Mouse (Mus musculus) hindbrain, embryonic 16.5 days (tissue): ENCODE data around the gene Mrps23. TPM values are rescaled to one million over a fixed set of nuclear protein-coding genes. Genes with fewer than 3 reads are reported as not detected.

Source experiments
- ATAC-seq: fragments of 200-750 bp; cut with Nextera tagmentation; 2 replicates; pipeline ENCODE4 v1.8.0; 2017; ENCODE audit warnings: moderate TSS enrichment, moderate library complexity
- H3K27ac ChIP-seq: fragments of 300-500 bp; sonication (generic); 2 replicates; pipeline ENCODE4 v1.5.1; 2014; ENCODE audit warnings: low read depth, mild to moderate bottlenecking, control low read depth, low read length, moderate library complexity
- H3K27me3 ChIP-seq: fragments of 300-500 bp; sonication (generic); replicated peaks from 2 replicates; pipeline ENCODE4 v1.6.1; 2014; ENCODE audit warnings: low read length; ENCODE audit not compliant: control insufficient read depth, insufficient read depth
- H3K36me3 ChIP-seq: fragments of 300-500 bp; sonication (generic); 2 replicates; pipeline ENCODE4 v1.6.1; 2014; ENCODE audit warnings: mild to moderate bottlenecking, low read length, moderate library complexity, mixed read lengths; ENCODE audit not compliant: control insufficient read depth, insufficient read depth
- H3K4me1 ChIP-seq: fragments of 300-500 bp; sonication (generic); 2 replicates; pipeline ENCODE4 v1.6.1; 2014; ENCODE audit warnings: low read depth, low read length; ENCODE audit not compliant: control insufficient read depth, insufficient read depth
- H3K4me2 ChIP-seq: fragments of 300-500 bp; sonication (generic); 2 replicates; pipeline ENCODE4 v1.6.1; 2014; ENCODE audit warnings: mild to moderate bottlenecking, low read length, control low read depth, moderate library complexity
- H3K4me3 ChIP-seq: fragments of 300-500 bp; sonication (generic); 2 replicates; pipeline ENCODE4 v1.5.1; 2014; ENCODE audit warnings: mild to moderate bottlenecking, low read length, control low read depth, moderate library complexity
- H3K9ac ChIP-seq: fragments of 300-500 bp; sonication (generic); 2 replicates; pipeline ENCODE4 v1.6.1; 2014; ENCODE audit warnings: low read depth, mild to moderate bottlenecking, control low read depth, low read length, moderate library complexity
- H3K9me3 ChIP-seq: fragments of 300-500 bp; sonication (generic); 2 replicates; pipeline ENCODE4 v1.6.1; 2014; ENCODE audit warnings: mild to moderate bottlenecking, low read length, moderate library complexity; ENCODE audit not compliant: control insufficient read depth
- WGBS: fragments of 180-500 bp; shearing (Covaris S2); extraction: QIAGEN DNeasy Blood & Tissue Kit; methylation state at CpG from one replicate; pipeline ENCODE4 v1.1.7; 2014; 5-methylcytosine and 5-hydroxymethylcytosine counted together
- polyA plus RNA-seq: library from polyadenylated mRNA; unstranded; fragments of >200 nt; fragmentation: Nextera tagmentation; extraction: Ambion mirVana; gene quantifications from 2 replicates; pipeline ENCODE4 v1.2.1, GENCODE M21; 2015

Mrps23 gene
- polyA plus RNA-seq = 61.1 and 68.8 TPM in 2 replicates

DNA sequence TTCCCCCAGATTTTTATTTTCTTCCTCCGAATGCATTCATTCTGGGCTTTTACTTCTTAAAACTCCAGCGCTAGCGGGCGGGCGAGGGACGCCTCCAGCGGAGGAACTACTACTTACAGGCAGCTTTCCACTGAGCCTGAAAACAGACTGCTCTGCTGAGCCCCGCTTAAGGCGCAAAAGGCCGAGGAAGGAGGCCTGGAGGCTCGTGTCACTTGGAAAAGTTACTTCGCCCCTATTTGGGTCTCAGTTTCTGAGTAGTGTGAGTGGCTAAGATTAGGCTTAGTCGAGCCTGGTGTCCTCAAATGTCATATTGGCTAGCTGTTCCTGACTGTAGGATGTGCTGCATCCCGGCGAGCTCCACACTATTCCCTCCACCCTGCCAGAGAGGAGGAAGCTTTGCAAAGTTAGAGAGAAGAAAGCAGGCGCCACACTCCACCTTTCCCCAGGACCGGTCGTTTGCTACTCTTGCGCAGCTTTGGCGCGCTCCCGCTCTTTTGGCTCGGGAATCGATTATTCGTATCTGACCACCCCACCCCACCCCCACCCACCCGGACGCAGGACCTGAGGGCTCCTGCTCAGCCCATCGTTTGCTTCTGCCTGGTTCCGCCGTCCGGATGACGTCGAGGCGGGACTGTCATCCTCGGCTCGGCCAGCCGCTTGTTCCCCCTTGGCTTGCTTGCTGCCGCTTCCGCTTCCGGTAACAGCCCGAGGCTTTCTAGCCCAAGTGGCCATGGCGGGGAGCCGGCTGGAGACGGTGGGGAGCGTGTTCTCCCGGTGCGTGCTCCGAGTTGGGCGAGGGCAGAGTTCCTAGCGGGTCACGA lies at the start of gene Mrps23:
TSS of gene Mrps23 (plus strand) at position 677 of the 821 bp plus-strand sequence.
- Histone ChIP-seq H3K9ac (peak within 1 kb of the TSS; percentile 71), H3K9me3 (no peaks in the 10 kb centered on the region), H3K4me1 (peaks cover 16% of the 10 kb centered on the region), H3K27me3 (no peaks in the 10 kb centered on the region), H3K4me2 (peak within 1 kb of the TSS; percentile 72), H3K4me3 (peak within 1 kb of the TSS; percentile 61), H3K27ac (peak within 1 kb of the TSS; percentile 64), H3K36me3 (0 out of 2 replicates have a peak, but pooled peaks cover 2% of the 10 kb centered on the region)
- peak; percentile 94 for ATAC-seq
- WGBS = under 1% methylated on average over 51 of the region's 51 CpGs

DNA sequence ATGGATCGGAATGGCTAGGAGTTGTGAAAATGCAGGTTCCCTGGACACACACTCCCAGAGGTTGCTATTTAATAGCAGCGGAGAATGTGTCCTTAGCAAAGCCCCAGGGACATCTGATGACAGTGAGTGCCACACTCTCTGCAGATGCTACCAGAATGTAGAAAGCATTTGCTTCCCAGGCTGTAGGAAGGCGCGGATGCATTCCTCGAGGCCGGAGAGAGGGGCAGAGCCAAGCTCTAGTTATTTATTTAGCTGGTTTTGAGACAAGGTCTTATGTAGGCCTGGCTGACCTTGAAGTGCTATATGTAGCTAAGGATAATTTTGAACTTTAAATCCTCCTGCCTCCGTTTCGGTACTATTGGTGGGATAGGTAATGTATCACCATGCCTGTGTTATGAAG lies 49.7 kb upstream of the Mrps23 start:
- H3K36me3 ChIP-seq = no peaks in the 10 kb centered on the region
- H3K27ac ChIP-seq = peak overlapping the region; percentile 13
- H3K4me1 ChIP-seq = peaks cover 37% of the 10 kb centered on the region
- ATAC-seq = no peak
- 60% methylated on average over 8 of the region's 8 CpGs for WGBS
- no peak overlapping the region for H3K4me2 ChIP-seq
- no peak overlapping the region for H3K9ac ChIP-seq
- no peaks in the 10 kb centered on the region for H3K9me3 ChIP-seq
- H3K27me3 ChIP-seq = no peaks in the 10 kb centered on the region
- no peak overlapping the region for H3K4me3 ChIP-seq

DNA sequence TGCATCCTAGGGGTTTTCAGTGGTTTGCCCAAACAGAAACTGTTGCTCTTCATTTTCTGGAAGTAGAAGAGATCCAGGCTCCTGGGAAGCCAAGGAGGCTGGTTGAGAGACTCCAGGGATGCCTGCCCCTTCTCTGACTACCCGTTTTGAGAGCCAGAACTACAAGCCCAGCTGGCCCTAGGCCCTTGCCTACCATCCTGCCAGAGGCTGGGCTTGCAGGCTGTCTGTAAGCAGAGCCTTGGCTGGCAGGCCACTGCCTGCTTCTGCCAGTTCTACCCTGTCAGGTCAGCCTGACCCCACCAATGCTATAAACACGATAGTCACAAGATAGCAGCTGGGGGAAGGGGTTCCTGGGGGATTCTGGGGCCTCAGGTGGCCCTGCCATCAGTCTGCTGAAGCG lies 48.7 kb upstream of the Mrps23 start:
- Histone ChIP-seq H3K9me3 (no peaks in the 10 kb centered on the region), H3K4me3 (no peak overlapping the region), H3K4me2 (no peak overlapping the region), H3K4me1 (peaks cover 41% of the 10 kb centered on the region), H3K27me3 (no peaks in the 10 kb centered on the region), H3K9ac (no peak overlapping the region), H3K27ac (0 out of 2 replicates have a peak overlapping the region, but pooled peaks have one; percentile 21), H3K36me3 (no peaks in the 10 kb centered on the region)
- 0 out of 2 replicates have a peak, but pooled peaks have one; percentile 25 for ATAC-seq
- WGBS = 46% methylated on average over 3 of the region's 3 CpGs

DNA sequence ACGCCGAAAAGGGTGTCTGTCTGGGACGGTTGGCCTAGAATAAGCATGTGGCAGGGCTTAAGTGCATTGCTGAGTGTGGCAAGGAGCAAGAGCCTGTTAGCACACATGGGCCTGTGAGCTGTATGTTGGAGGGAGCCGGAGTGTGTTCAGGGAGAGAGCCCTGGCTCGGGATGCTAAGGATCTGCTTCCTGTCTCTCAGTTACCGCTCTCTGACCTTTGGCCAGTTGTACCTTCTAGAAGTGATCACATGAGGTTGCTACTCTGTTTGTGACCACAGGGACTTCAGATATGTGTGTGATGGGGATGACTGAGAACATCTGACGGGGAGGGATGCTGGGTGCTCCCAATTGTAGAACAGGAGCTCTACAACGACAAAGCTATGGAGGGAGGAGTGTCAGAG lies 48.2 kb upstream of the Mrps23 start:
- Histone ChIP-seq H3K4me2 (no peak overlapping the region), H3K4me1 (peaks cover 47% of the 10 kb centered on the region), H3K36me3 (no peaks in the 10 kb centered on the region), H3K4me3 (no peak overlapping the region), H3K27me3 (no peaks in the 10 kb centered on the region), H3K9ac (0 out of 2 replicates have a peak overlapping the region, but pooled peaks have one; percentile 17), H3K9me3 (no peaks in the 10 kb centered on the region), H3K27ac (peak overlapping the region; percentile 5; the same call in 1 of the 2 replicates)
- 55% methylated on average over 8 of the region's 8 CpGs for WGBS
- no peak for ATAC-seq

DNA sequence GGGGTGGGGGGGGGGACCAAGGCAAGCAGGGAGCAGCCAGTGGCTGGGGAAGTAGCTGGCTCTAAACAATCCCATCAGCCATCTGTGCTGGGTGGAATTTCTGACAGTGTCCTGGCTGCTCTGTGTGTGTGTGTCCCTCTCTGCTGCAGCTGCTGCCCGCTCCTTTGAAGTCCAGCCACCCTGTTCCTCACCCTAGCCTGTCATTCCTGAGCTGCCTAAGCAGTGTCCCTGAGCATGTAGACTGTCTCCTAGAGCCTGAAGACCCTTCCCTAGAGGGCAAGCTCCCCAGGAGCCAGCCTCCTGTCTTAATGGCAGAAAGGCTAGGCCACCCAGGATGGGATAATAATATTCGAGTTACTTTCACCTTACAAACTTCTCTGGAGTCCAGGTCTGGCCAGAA lies 47.8 kb upstream of the Mrps23 start:
- Histone ChIP-seq H3K9ac (no peak overlapping the region), H3K36me3 (no peaks in the 10 kb centered on the region), H3K4me3 (no peak overlapping the region), H3K9me3 (no peaks in the 10 kb centered on the region), H3K4me2 (no peak overlapping the region), H3K4me1 (peaks cover 49% of the 10 kb centered on the region), H3K27me3 (no peaks in the 10 kb centered on the region), H3K27ac (peak overlapping the region; percentile 5; the same call in 1 of the 2 replicates)
- WGBS = 47% methylated on average over 2 of the region's 2 CpGs
- no peak for ATAC-seq

DNA sequence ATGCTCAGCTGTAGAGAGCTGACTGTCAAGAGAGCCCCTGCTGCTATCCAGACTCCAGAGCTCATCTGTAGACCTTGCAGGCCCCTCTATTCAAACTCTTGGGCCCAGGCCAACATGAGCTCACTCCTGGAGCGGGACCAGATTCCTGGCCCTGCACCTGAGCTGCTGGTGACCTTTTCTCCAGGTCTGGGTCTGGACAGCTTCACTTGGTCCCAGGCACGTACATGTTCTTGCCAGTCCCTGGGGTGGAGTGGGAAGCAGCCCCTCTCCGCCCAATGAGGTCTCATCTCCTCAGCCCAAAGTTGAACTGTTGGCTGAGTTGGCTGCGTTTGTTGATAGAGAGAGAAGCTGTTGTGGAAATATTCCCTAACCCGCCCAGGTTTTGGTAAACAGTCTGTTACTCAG lies 45.3 kb upstream of the Mrps23 start:
- Histone ChIP-seq H3K36me3 (no peaks in the 10 kb centered on the region), H3K4me1 (peaks cover 56% of the 10 kb centered on the region), H3K4me2 (no peak overlapping the region), H3K9ac (no peak overlapping the region; the same call in 1 of the 2 replicates), H3K27ac (peak overlapping the region; percentile 23; the same call in 1 of the 2 replicates), H3K27me3 (no peaks in the 10 kb centered on the region), H3K9me3 (no peaks in the 10 kb centered on the region), H3K4me3 (no peak overlapping the region)
- ATAC-seq = no peak
- 65% methylated on average over 5 of the region's 5 CpGs for WGBS

DNA sequence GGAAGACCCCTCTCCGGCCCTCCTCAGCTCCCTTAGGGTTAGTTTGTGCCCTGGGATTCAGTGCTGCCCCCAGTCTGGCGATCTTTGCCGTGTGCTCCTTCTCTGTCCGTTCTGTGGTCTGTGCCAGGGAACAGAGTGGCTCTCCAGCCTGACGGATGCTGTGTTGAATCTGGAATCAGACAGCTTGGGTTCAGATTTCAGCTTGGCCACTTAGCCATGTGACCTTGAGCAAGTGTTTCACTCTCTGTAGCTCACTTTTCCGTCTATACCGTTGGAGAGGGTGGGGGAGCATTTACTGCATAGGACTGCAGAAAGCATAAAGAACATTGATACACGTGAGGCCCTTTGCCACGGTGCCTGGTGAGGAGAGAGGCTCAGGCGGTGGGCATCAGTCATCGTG lies 44.8 kb upstream of the Mrps23 start:
- Histone ChIP-seq H3K27me3 (no peaks in the 10 kb centered on the region), H3K9ac (peak overlapping the region; percentile 3; the same call in 1 of the 2 replicates), H3K9me3 (no peaks in the 10 kb centered on the region), H3K4me3 (no peak overlapping the region), H3K4me2 (no peak overlapping the region), H3K4me1 (peaks cover 51% of the 10 kb centered on the region), H3K36me3 (no peaks in the 10 kb centered on the region), H3K27ac (peak overlapping the region; percentile 26; the same call in 1 of the 2 replicates)
- 65% methylated on average over 11 of the region's 11 CpGs for WGBS
- ATAC-seq = no peak

DNA sequence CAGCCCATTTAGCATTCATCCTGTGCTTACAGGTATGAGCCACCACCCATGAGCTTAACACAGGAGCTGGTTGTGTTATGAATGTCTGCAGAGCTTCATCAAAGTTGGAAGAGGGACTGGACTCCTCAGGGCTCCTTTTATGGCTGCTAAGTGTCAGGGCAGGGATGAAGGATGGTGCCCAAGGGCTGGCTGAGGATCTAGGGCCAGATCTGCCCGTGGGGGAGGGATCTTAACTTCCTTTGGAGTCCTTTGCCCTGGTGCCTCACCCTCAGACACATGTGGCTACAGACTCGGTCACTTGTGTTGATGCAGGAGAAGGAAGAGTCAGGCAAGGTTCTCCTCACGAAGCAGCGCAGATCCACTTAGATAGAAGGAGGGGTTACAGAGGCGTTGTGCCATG lies 43.9 kb upstream of the Mrps23 start:
- WGBS = 46% methylated on average over 5 of the region's 5 CpGs

DNA sequence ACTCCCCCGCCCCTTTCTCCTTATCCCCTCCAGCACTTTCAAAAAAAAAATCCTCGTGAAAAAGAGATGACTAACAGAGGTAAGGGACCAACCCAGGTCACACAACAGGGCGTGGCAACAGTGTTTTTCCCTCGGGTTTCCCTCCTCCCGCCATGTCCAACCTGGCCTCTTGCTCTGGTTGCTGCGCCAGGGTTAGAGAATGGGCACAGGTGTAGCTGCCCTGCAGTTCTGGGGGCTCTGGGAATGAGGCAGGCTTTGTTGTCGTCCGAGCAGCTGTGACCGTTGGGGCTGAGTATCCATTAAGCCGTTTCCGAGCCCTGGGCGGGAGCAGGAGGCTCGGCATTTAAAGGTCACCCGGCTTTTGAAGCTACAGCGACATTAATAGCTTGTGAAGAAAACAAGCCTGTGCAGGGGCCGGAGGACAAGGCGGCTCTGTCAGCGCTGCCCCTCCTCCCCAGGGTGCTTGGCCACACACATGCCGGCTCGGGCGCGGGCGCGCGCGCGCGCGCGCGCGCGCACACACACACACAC lies 43.1 kb upstream of the Mrps23 start:
- no peaks in the 10 kb centered on the region for H3K27me3 ChIP-seq
- H3K4me1 ChIP-seq = peaks cover 44% of the 10 kb centered on the region
- no peaks in the 10 kb centered on the region for H3K9me3 ChIP-seq
- ATAC-seq = peak; percentile 76
- H3K4me2 ChIP-seq = peak overlapping the region; percentile 81
- H3K27ac ChIP-seq = peak overlapping the region; percentile 90
- peak overlapping the region; percentile 45 for H3K4me3 ChIP-seq
- peak overlapping the region; percentile 69 for H3K9ac ChIP-seq
- H3K36me3 ChIP-seq = no peaks in the 10 kb centered on the region
- WGBS = 1% methylated on average over 18 of the region's 33 CpGs

More for the DNA sequence above, 43.9 kb upstream of the Mrps23 start:
- Histone ChIP-seq H3K27ac (peak overlapping the region; percentile 90), H3K4me3 (no peak overlapping the region), H3K9ac (no peak overlapping the region), H3K27me3 (no peaks in the 10 kb centered on the region), H3K4me1 (peaks cover 49% of the 10 kb centered on the region), H3K9me3 (no peaks in the 10 kb centered on the region), H3K4me2 (no peak overlapping the region), H3K36me3 (no peaks in the 10 kb centered on the region)
- ATAC-seq = no peak
